Mouse (Mus musculus) heart, embryonic 16.5 days (tissue): ENCODE measurements around the gene Atcay. TPM values are rescaled to one million over a fixed set of nuclear protein-coding genes. Genes with fewer than 3 reads are reported as not detected.

Experiments
- ATAC-seq: fragments of 200-750 bp; cut with Nextera tagmentation; replicated peaks from 2 replicates; pipeline ENCODE4 v1.8.0; 2017; ENCODE audit warnings: moderate number of reproducible peaks; ENCODE audit not compliant: insufficient read depth, low FRiP score; ENCODE audit errors: extremely low read depth
- H3K27ac ChIP-seq: fragments of 300-500 bp; sonication (generic); 2 replicates; pipeline ENCODE4 v1.5.1; 2014; ENCODE audit warnings: mild to moderate bottlenecking, low read length, control low read depth, moderate library complexity
- H3K27me3 ChIP-seq: fragments of 300-500 bp; sonication (generic); 2 replicates; pipeline ENCODE4 v1.6.1; 2014; ENCODE audit warnings: low read length, mixed read lengths; ENCODE audit not compliant: control insufficient read depth, insufficient read depth
- H3K36me3 ChIP-seq: fragments of 300-500 bp; sonication (generic); 2 replicates; pipeline ENCODE4 v1.6.1; 2014; ENCODE audit not compliant: control insufficient read depth, insufficient read depth
- H3K4me1 ChIP-seq: fragments of 300-500 bp; sonication (generic); 2 replicates; pipeline ENCODE4 v1.6.1; 2014; ENCODE audit warnings: low read length, mixed read lengths; ENCODE audit not compliant: control insufficient read depth, insufficient read depth
- H3K4me2 ChIP-seq: fragments of 300-500 bp; sonication (generic); 2 replicates; pipeline ENCODE4 v1.6.1; 2014; ENCODE audit warnings: low read depth, mild to moderate bottlenecking, control low read depth, low read length
- H3K4me3 ChIP-seq: fragments of 300-500 bp; sonication (generic); 2 replicates; pipeline ENCODE4 v1.5.1; 2014; ENCODE audit warnings: mild to moderate bottlenecking, control low read depth, low read length
- H3K9ac ChIP-seq: fragments of 300-500 bp; sonication (generic); 2 replicates; pipeline ENCODE4 v1.6.1; 2014; ENCODE audit warnings: low read length, control low read depth
- H3K9me3 ChIP-seq: fragments of 300-500 bp; sonication (generic); replicated peaks from 2 replicates; pipeline ENCODE4 v1.6.1; 2016; ENCODE audit warnings: low read length; ENCODE audit not compliant: control insufficient read depth
- whole genome bisulfite sequencing: fragments of 180-500 bp; shearing (Covaris S2); extraction: QIAGEN DNeasy Blood & Tissue Kit; methylation state at CpG from one replicate; pipeline ENCODE4 v1.1.7; 2014; 5-methylcytosine and 5-hydroxymethylcytosine counted together
- polyA plus RNA-seq: library from polyadenylated mRNA; unstranded; fragments of >200 nt; fragmentation: Nextera tagmentation; extraction: Ambion mirVana; gene quantifications from 2 replicates; pipeline ENCODE4 v1.2.1, GENCODE M21; 2015

The Atcay gene
- polyA plus RNA-seq, 1 experiment from 2014 or later: 0.33 TPM

DNA sequence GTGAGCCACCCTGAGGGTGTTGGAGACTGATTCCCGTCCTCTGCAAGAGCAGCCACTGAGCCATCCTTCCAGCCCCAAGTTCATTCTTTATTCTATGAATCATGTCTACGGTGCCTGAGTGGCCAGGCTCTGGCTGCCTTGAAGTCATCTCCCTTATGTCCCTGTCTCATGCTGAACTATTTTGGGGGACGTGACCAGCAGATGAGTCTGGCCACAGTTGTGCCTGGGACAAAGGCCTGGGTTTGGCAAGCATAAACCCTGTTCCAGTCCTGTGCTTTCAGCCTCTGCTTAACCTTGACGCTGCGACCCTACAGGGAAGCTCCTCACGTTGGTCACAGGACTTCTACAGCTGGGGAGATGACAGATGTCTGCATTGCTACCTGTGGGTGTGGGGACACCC is 33.3 kb downstream of the Atcay start:
- ATAC-seq: no peak
- 29% methylated on average over 6 of the region's 6 CpGs for WGBS
- Histone ChIP-seq H3K27me3 (0 out of 2 replicates have a peak, but pooled peaks cover 7% of the 10 kb centered on the region), H3K27ac (peak overlapping the region; percentile 100), H3K9ac (peak overlapping the region; percentile 86), H3K4me2 (peak overlapping the region; percentile 77), H3K36me3 (no peaks in the 10 kb centered on the region), H3K4me3 (peak overlapping the region; percentile 61), H3K9me3 (no peaks in the 10 kb centered on the region), H3K4me1 (peaks cover 40% of the 10 kb centered on the region)

GRCm38 (mm10) chr10:81196470-81197065 is 34.1 kb downstream of the Atcay start:
- Histone ChIP-seq H3K27me3 (0 out of 2 replicates have a peak, but pooled peaks cover 7% of the 10 kb centered on the region), H3K4me3 (peak overlapping the region; percentile 61), H3K27ac (peak overlapping the region; percentile 100), H3K9me3 (no peaks in the 10 kb centered on the region), H3K9ac (peak overlapping the region; percentile 86), H3K4me1 (peaks cover 43% of the 10 kb centered on the region), H3K36me3 (no peaks in the 10 kb centered on the region), H3K4me2 (peak overlapping the region; percentile 77)
- 42% methylated on average over 11 of the region's 11 CpGs for WGBS
- ATAC-seq: no peak

DNA sequence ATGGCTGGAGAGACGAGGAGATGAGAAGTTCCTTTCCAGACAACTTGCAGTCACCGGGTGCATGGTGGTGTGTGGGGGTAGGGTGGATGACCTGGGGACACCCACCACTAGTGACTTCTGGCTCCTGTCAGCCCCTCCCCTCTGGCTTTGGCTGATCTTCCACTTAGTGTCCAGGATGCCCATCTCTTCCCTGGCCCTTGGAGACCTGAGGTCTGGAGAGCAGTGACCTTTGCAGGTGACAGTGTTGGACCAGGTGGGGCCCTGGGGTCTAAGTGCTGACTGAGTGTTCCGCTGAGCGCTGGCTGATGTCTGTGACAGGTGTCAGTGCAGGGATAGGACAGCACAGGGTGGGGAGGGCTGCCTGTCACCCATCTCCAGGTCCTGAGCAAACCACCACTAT is 35.3 kb downstream of the Atcay start:
- peaks cover 35% of the 10 kb centered on the region for H3K4me1 ChIP-seq
- H3K4me2 ChIP-seq: peak overlapping the region; percentile 77
- WGBS: 30% methylated on average over 4 of the region's 4 CpGs
- H3K27ac ChIP-seq: peak overlapping the region; percentile 100
- H3K9ac ChIP-seq: peak overlapping the region; percentile 86
- no peak for ATAC-seq
- 0 out of 2 replicates have a peak, but pooled peaks cover 7% of the 10 kb centered on the region for H3K27me3 ChIP-seq
- peaks cover 2% of the 10 kb centered on the region; the same call in 1 of the 2 replicates for H3K36me3 ChIP-seq
- H3K9me3 ChIP-seq: no peaks in the 10 kb centered on the region
- peak overlapping the region; percentile 61 for H3K4me3 ChIP-seq

- Histone ChIP-seq H3K4me1 (peaks cover 30% of the 10 kb centered on the region), H3K4me2 (peak overlapping the region; percentile 77), H3K27me3 (0 out of 2 replicates have a peak, but pooled peaks cover 7% of the 10 kb centered on the region), H3K4me3 (peak overlapping the region; percentile 61), H3K27ac (peak overlapping the region; percentile 100), H3K9me3 (no peaks in the 10 kb centered on the region), H3K36me3 (peaks cover 6% of the 10 kb centered on the region), H3K9ac (peak overlapping the region; percentile 86)
- ATAC-seq: peak; percentile 68
- WGBS: 5% methylated on average over 37 of the region's 37 CpGs
These were observed 36.5 kb downstream of the Atcay start for GRCm38 (mm10) chr10:81193991-81194774.

DNA sequence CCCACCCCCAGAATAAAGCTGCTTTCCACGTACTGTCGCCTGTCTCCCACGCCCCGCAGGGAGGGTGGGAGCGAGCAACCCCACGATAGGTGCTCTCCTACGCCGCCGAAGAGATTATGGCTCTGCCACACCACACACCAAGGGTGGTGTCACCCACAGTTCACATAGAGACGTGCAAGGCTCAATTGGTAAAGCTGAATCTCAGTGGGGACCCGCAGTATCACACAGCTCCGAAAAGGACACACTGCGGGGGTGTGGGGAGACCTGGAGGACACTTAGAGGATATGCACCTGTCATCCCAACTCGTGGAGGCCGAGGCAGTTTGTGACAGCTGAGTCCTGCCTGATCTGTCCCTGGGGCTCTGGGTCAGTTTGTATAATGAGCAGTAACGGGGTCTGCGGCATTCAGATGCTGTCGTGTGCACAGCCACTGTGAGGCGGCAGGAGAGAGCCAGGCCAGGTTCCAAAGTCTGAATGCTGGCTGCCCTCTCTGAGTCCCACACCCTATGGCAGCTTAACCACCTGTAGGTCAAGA is 37.6 kb downstream of the Atcay start:
- H3K9ac ChIP-seq: peak overlapping the region; percentile 90

GRCm38 (mm10) chr10:81192270-81192967 is 38.2 kb downstream of the Atcay start:
- Histone ChIP-seq H3K9me3 (no peaks in the 10 kb centered on the region), H3K4me2 (peak overlapping the region; percentile 96), H3K9ac (peak overlapping the region; percentile 90), H3K27ac (peak overlapping the region; percentile 100), H3K4me3 (peak overlapping the region; percentile 68), H3K4me1 (peaks cover 21% of the 10 kb centered on the region), H3K27me3 (0 out of 2 replicates have a peak, but pooled peaks cover 7% of the 10 kb centered on the region), H3K36me3 (peaks cover 9% of the 10 kb centered on the region)
- peak; percentile 75 for ATAC-seq
- 1% methylated on average over 90 of the region's 93 CpGs for WGBS

More for the DNA sequence above, 37.6 kb downstream of the Atcay start:
- H3K27ac ChIP-seq: peak overlapping the region; percentile 100
- H3K27me3 ChIP-seq: 0 out of 2 replicates have a peak, but pooled peaks cover 7% of the 10 kb centered on the region
- H3K9me3 ChIP-seq: no peaks in the 10 kb centered on the region
- peaks cover 9% of the 10 kb centered on the region for H3K36me3 ChIP-seq
- WGBS: 4% methylated on average over 19 of the region's 19 CpGs
- ATAC-seq: no peak; the same call in 1 of the 2 replicates
- peak overlapping the region; percentile 96 for H3K4me2 ChIP-seq
- H3K4me1 ChIP-seq: peaks cover 24% of the 10 kb centered on the region
- peak overlapping the region; percentile 68 for H3K4me3 ChIP-seq

GRCm38 (mm10) chr10:81191342-81191982 is 39.2 kb downstream of the Atcay start:
- ATAC-seq: no peak
- Histone ChIP-seq H3K36me3 (peaks cover 11% of the 10 kb centered on the region), H3K27ac (peak overlapping the region; percentile 100), H3K9ac (peak overlapping the region; percentile 90), H3K4me2 (peak overlapping the region; percentile 96), H3K4me3 (no peak overlapping the region), H3K4me1 (peaks cover 21% of the 10 kb centered on the region), H3K9me3 (no peaks in the 10 kb centered on the region), H3K27me3 (0 out of 2 replicates have a peak, but pooled peaks cover 7% of the 10 kb centered on the region)
- WGBS: 72% methylated on average over 18 of the region's 18 CpGs

DNA sequence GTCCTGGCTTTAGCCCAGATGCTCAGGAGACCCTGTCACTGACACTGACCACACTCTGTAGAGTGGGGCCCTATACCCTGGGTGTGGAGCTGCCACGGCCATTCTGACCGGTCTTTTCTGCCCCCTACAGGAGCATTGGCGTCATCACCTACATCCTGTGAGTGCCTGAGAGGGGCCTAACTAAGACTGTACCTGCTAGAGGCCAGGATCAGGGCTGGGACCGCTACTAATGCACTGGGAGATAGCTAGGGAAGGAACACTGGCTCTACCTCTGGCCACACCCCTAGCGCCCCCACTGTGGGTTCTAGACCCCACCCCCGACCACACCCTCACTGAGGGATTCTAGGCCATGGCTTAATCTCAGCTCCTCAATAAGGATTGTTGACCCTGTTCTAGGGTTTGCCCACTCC is 39.7 kb downstream of the Atcay start:
- peaks cover 21% of the 10 kb centered on the region for H3K4me1 ChIP-seq
- H3K9me3 ChIP-seq: no peaks in the 10 kb centered on the region
- no peak overlapping the region for H3K4me3 ChIP-seq
- peaks cover 11% of the 10 kb centered on the region for H3K36me3 ChIP-seq
- ATAC-seq: no peak
- peak overlapping the region; percentile 60 for H3K27ac ChIP-seq
- H3K9ac ChIP-seq: no peak overlapping the region
- 47% methylated on average over 6 of the region's 6 CpGs for WGBS
- no peak overlapping the region for H3K4me2 ChIP-seq
- H3K27me3 ChIP-seq: 0 out of 2 replicates have a peak, but pooled peaks cover 7% of the 10 kb centered on the region
